Mouse (Mus musculus) forebrain, embryonic 13.5 days (tissue): ENCODE results near the gene Hist1h3a. TPM values are rescaled to one million over a fixed set of nuclear protein-coding genes. Genes with fewer than 3 reads are reported as not detected.

Source experiments
- ATAC-seq: fragments of 200-750 bp; cut with Nextera tagmentation; 2 replicates; pipeline ENCODE4 v1.8.0; 2017
- H3K27ac ChIP-seq: fragments of 300-500 bp; sonication (generic); 2 replicates; pipeline ENCODE4 v1.5.1; 2015; ENCODE audit warnings: inconsistent platforms, mild to moderate bottlenecking, moderate library complexity
- H3K27me3 ChIP-seq: fragments of 300-500 bp; sonication (generic); 2 replicates; pipeline ENCODE4 v1.6.1; 2015; ENCODE audit warnings: mild to moderate bottlenecking, inconsistent platforms
- H3K36me3 ChIP-seq: fragments of 300-500 bp; sonication (generic); 2 replicates; pipeline ENCODE4 v1.6.1; 2015; ENCODE audit warnings: mild to moderate bottlenecking, inconsistent platforms; ENCODE audit not compliant: poor library complexity, severe bottlenecking
- H3K4me1 ChIP-seq: fragments of 300-500 bp; sonication (generic); 2 replicates; pipeline ENCODE4 v1.6.1; 2015; ENCODE audit warnings: inconsistent platforms
- H3K4me2 ChIP-seq: fragments of 300-500 bp; sonication (generic); 2 replicates; pipeline ENCODE4 v1.6.1; 2015; ENCODE audit warnings: inconsistent platforms, mild to moderate bottlenecking, moderate library complexity
- H3K4me3 ChIP-seq: fragments of 300-500 bp; sonication (generic); 2 replicates; pipeline ENCODE4 v1.5.1; 2015; ENCODE audit warnings: mild to moderate bottlenecking, inconsistent platforms
- H3K9ac ChIP-seq: fragments of 300-500 bp; sonication (generic); 2 replicates; pipeline ENCODE4 v1.6.1; 2015; ENCODE audit warnings: mild to moderate bottlenecking, inconsistent platforms
- H3K9me3 ChIP-seq: fragments of 300-500 bp; sonication (generic); replicated peaks from 2 replicates; pipeline ENCODE4 v1.6.1; 2016; ENCODE audit warnings: inconsistent platforms
- WGBS: fragments of 180-500 bp; shearing (Covaris S2); methylation state at CpG from one replicate; pipeline ENCODE4 v1.1.7; 2015; 5-methylcytosine and 5-hydroxymethylcytosine counted together
- microRNA-seq: library from miRNA; unstranded; fragments of <30 nt; microRNA quantifications from one replicate; pipeline ENCODE4, GENCODE M21; 2016
- polyA plus RNA-seq: library from polyadenylated mRNA; unstranded; fragments of >200 nt; fragmentation: Nextera tagmentation; extraction: Ambion mirVana; gene quantifications from 2 replicates; pipeline ENCODE4 v1.2.1, GENCODE M21; 2015

Hist1h3a gene
- polyA plus RNA-seq, 1 experiment from 2014 or later = 6.3 TPM

GRCm38 (mm10) chr13:23716261-23717042, 45.7 kb downstream of the Hist1h3a start:
- no peak overlapping the region for H3K9ac ChIP-seq
- no peak overlapping the region for H3K4me2 ChIP-seq
- WGBS = 83% methylated on average over 5 of the region's 5 CpGs
- no peak for ATAC-seq
- H3K27ac ChIP-seq = no peak overlapping the region
- H3K9me3 ChIP-seq = no peaks in the 10 kb centered on the region
- no peak overlapping the region for H3K4me3 ChIP-seq
- H3K4me1 ChIP-seq = no peaks in the 10 kb centered on the region
- no peaks in the 10 kb centered on the region for H3K27me3 ChIP-seq
- no peaks in the 10 kb centered on the region for H3K36me3 ChIP-seq

Small RNAs within 50 kb of the gene (microRNA-seq; reads per million reads assigned to microRNA genes)
- gene Gm44314 (not detected), gene Gm44484 (not detected)

Other genes with a start within 250 kb of the Hist1h3a start
- gene Hist1h4h, start 231.3 kb downstream of the Hist1h3a start, polyA plus RNA-seq = 5.2 and 6.4 TPM in 2 replicates
- 9.5 and 10.0 TPM in 2 replicates for gene Hist1h2af, start 228.5 kb downstream of the Hist1h3a start, polyA plus RNA-seq
- gene Hist1h3g, start 227.0 kb downstream of the Hist1h3a start, polyA plus RNA-seq = 10.0 and 11.6 TPM in 2 replicates
- gene Hist1h2bh, start 219.0 kb downstream of the Hist1h3a start, polyA plus RNA-seq = 0.76 and 0.97 TPM in 2 replicates
- 1.2 and 1.3 TPM in 2 replicates for gene Hist1h3f, start 218.3 kb downstream of the Hist1h3a start, polyA plus RNA-seq
- gene Hist1h4f, start 210.7 kb downstream of the Hist1h3a start, polyA plus RNA-seq = 1.6 and 2.2 TPM in 2 replicates
- gene Hist1h1d, start 209.1 kb downstream of the Hist1h3a start, polyA plus RNA-seq = 0.54 and 0.68 TPM in 2 replicates
- gene Hist1h3e, start 200.0 kb downstream of the Hist1h3a start, polyA plus RNA-seq = 4.6 and 6.9 TPM in 2 replicates
- gene Hist1h2ae, start 191.2 kb downstream of the Hist1h3a start, polyA plus RNA-seq = 120 and 139 TPM in 2 replicates
- gene Hist1h2bg, start 191.0 kb downstream of the Hist1h3a start, polyA plus RNA-seq = 8.9 and 11.5 TPM in 2 replicates
- 10.3 and 11.2 TPM in 2 replicates for gene Hist1h2bf, start 188.2 kb downstream of the Hist1h3a start, polyA plus RNA-seq
- 3.8 and 4.8 TPM in 2 replicates for gene Hist1h2ad, start 188.0 kb downstream of the Hist1h3a start, polyA plus RNA-seq
- 8.8 TPM in 2 replicates for gene Hist1h3d, start 186.6 kb downstream of the Hist1h3a start, polyA plus RNA-seq
- 160 and 172 TPM in 2 replicates for gene Hist1h4d, start 180.8 kb downstream of the Hist1h3a start, polyA plus RNA-seq
- 2.6 and 2.9 TPM in 2 replicates for gene Hist1h2be, start 141.3 kb downstream of the Hist1h3a start, polyA plus RNA-seq
- gene Hist1h1e, start 139.8 kb downstream of the Hist1h3a start, polyA plus RNA-seq = 25.7 and 29.7 TPM in 2 replicates
- gene Hist1h2ac, start 78.4 kb downstream of the Hist1h3a start, polyA plus RNA-seq = 1.0 and 1.3 TPM in 2 replicates
- 34.1 and 41.4 TPM in 2 replicates for gene Hist1h2bc, start 78.2 kb downstream of the Hist1h3a start, polyA plus RNA-seq
- not detected in 2 replicates for gene Hist1h1t, start 66.6 kb downstream of the Hist1h3a start, polyA plus RNA-seq
- 6.5 and 7.9 TPM in 2 replicates for gene Hist1h4c, start 63.9 kb downstream of the Hist1h3a start, polyA plus RNA-seq
- gene Hfe, start 51.5 kb downstream of the Hist1h3a start, polyA plus RNA-seq = 2.2 and 2.8 TPM in 2 replicates
- gene Hist1h1c, start 23.6 kb downstream of the Hist1h3a start, polyA plus RNA-seq = 17.8 and 20.5 TPM in 2 replicates
- gene Hist1h3c, start 16.8 kb downstream of the Hist1h3a start, polyA plus RNA-seq = 8.8 and 10.8 TPM in 2 replicates
- 3.0 and 5.5 TPM in 2 replicates for gene Hist1h2bb, start 15.7 kb downstream of the Hist1h3a start, polyA plus RNA-seq
- 58.6 and 70.5 TPM in 2 replicates for gene Hist1h2ab, start 11.3 kb downstream of the Hist1h3a start, polyA plus RNA-seq
- 17.0 and 19.6 TPM in 2 replicates for gene Hist1h3b, start 10.1 kb downstream of the Hist1h3a start, polyA plus RNA-seq
- gene Hist1h4b, start 5.4 kb downstream of the Hist1h3a start, polyA plus RNA-seq = 5.7 and 6.1 TPM in 2 replicates
- 0.64 and 1.1 TPM in 2 replicates for gene Hist1h4a, start 1.2 kb downstream of the Hist1h3a start, polyA plus RNA-seq
- 4.6 and 6.0 TPM in 2 replicates for gene Hist1h1a, start 1.3 kb upstream of the Hist1h3a start, polyA plus RNA-seq
- gene Trim38, start 7.5 kb upstream of the Hist1h3a start, polyA plus RNA-seq = 0.08 TPM in 1 of 2 replicates, not detected in the other
- not detected in 2 replicates for gene Slc17a2, start 44.6 kb upstream of the Hist1h3a start, polyA plus RNA-seq
- gene Slc17a3, start 77.0 kb upstream of the Hist1h3a start, polyA plus RNA-seq = not detected in 2 replicates
- gene Slc17a1, start 105.4 kb upstream of the Hist1h3a start, polyA plus RNA-seq = not detected in 2 replicates
- not detected in 2 replicates for gene Slc17a4, start 152.6 kb upstream of the Hist1h3a start, polyA plus RNA-seq
- gene Hist1h2ba, start 171.8 kb upstream of the Hist1h3a start, polyA plus RNA-seq = not detected in 2 replicates
- not detected in 2 replicates for gene Hist1h2aa, start 172.1 kb upstream of the Hist1h3a start, polyA plus RNA-seq
- gene Scgn, start 228.8 kb upstream of the Hist1h3a start, polyA plus RNA-seq = 2.1 and 2.6 TPM in 2 replicates